Mouse (Mus musculus): ENCODE measurements at regions not wholly inside any gene's neighbourhood (a gene's known extent, or its start where the extent isn't known, plus 50 kb on each side); places are given as distances from the start of the nearest gene placed in this dataset.
"Not testable (repeated sequence)": the region's sequence is repeated elsewhere in the genome, so short reads cannot be mapped to it uniquely, and the experiment has no call there.

DNA sequence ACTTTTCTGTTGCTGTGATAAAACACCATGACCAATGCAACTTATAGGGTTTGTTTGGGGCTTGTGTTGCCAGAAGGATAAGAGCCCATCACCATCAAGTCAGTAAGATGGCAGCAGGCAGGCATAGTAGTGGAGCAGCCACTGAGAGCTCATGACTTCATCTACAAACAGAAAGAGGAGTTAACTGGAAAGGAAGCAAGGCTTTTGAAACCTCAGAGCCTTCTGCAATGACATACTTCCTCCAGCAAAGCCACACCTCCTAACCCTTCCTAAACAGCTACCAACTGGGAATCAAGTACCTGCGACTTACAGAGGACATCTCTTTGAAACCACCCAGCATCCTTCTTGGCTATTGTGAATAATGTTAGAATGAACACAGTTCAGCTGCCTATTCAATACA is 57.0 kb upstream of the Cdk6 start:
- TF ChIP-seq CTCF (IDR thresholded peaks at IDR 0.05; ENCODE audit: extremely low read depth, insufficient read depth, insufficient read length, insufficient replicate concordance); POLR2A (IDR thresholded peaks at IDR 0.05; ENCODE audit: low read depth, low read length): not testable (repeated sequence)
